Mouse (Mus musculus): ENCODE data around the gene 4930595D18Rik. TPM values are rescaled to one million over a fixed set of nuclear protein-coding genes. Genes with fewer than 3 reads are reported as not detected.

4930595D18Rik gene
- polyA plus RNA-seq, 1 experiment from 2014 or later: not detected

- ATAC-seq (ENCODE audit: low FRiP score, low TSS enrichment): peak; percentile 18; the same call in 1 of the 2 replicates
These were observed 21.8 kb downstream of the 4930595D18Rik start for GRCm38 (mm10) chr12:111162312-111163061.

GRCm38 (mm10) chr12:111161943-111162311 lies 22.4 kb downstream of the 4930595D18Rik start:
- no peaks in the 10 kb centered on the region for H3K36me3 ChIP-seq (ENCODE audit: control insufficient read depth, insufficient read depth, low read length)
- no peak overlapping the region for H3K9ac ChIP-seq (ENCODE audit: low read depth, low read length)
- H3K27ac ChIP-seq (ENCODE audit: low read depth, low read length): 0 out of 2 replicates have a peak overlapping the region, but pooled peaks have one; percentile 67
- no peak for ATAC-seq (ENCODE audit: low FRiP score, low TSS enrichment)
- H3K9me3 ChIP-seq (ENCODE audit: control insufficient read depth, low read length): no peaks in the 10 kb centered on the region
- H3K4me1 ChIP-seq (ENCODE audit: control insufficient read depth, insufficient read depth, low read length): peaks cover 14% of the 10 kb centered on the region
- H3K27me3 ChIP-seq (ENCODE audit: control insufficient read depth, insufficient read depth, low read length): no peaks in the 10 kb centered on the region
- H3K4me2 ChIP-seq (replicated peaks; ENCODE audit: low read depth, low read length): peak overlapping the region; percentile 40
- H3K4me3 ChIP-seq (ENCODE audit: low read length): peak overlapping the region; percentile 18; the same call in 1 of the 2 replicates
- WGBS: 30% methylated on average over 7 of the region's 7 CpGs

More at GRCm38 (mm10) chr12:111162312-111163061, 21.8 kb downstream of the 4930595D18Rik start:
- Histone ChIP-seq H3K4me3 (ENCODE audit: low read length) (peak overlapping the region; percentile 18; the same call in 1 of the 2 replicates), H3K4me1 (ENCODE audit: control insufficient read depth, insufficient read depth, low read length) (peaks cover 14% of the 10 kb centered on the region), H3K27me3 (ENCODE audit: control insufficient read depth, insufficient read depth, low read length) (no peaks in the 10 kb centered on the region), H3K4me2 (replicated peaks; ENCODE audit: low read depth, low read length) (peak overlapping the region; percentile 40), H3K36me3 (ENCODE audit: control insufficient read depth, insufficient read depth, low read length) (no peaks in the 10 kb centered on the region), H3K9me3 (ENCODE audit: control insufficient read depth, low read length) (no peaks in the 10 kb centered on the region), H3K27ac (ENCODE audit: low read depth, low read length) (peak overlapping the region; percentile 67), H3K9ac (ENCODE audit: low read depth, low read length) (peak overlapping the region; percentile 25; the same call in 1 of the 2 replicates)
- WGBS: 9% methylated on average over 16 of the region's 16 CpGs

GRCm38 (mm10) chr12:111160871-111161270 lies 23.4 kb downstream of the 4930595D18Rik start:
- no peak overlapping the region for H3K4me3 ChIP-seq (ENCODE audit: low read length)
- no peaks in the 10 kb centered on the region for H3K9me3 ChIP-seq (ENCODE audit: control insufficient read depth, low read length)
- no peak overlapping the region for H3K9ac ChIP-seq (ENCODE audit: low read depth, low read length)
- no peak for ATAC-seq (ENCODE audit: low FRiP score, low TSS enrichment)
- no peaks in the 10 kb centered on the region for H3K36me3 ChIP-seq (ENCODE audit: control insufficient read depth, insufficient read depth, low read length)
- H3K4me2 ChIP-seq (replicated peaks; ENCODE audit: low read depth, low read length): no peak overlapping the region
- 88% methylated on average over 10 of the region's 10 CpGs for WGBS
- no peaks in the 10 kb centered on the region for H3K27me3 ChIP-seq (ENCODE audit: control insufficient read depth, insufficient read depth, low read length)
- H3K27ac ChIP-seq (ENCODE audit: low read depth, low read length): no peak overlapping the region
- peaks cover 14% of the 10 kb centered on the region for H3K4me1 ChIP-seq (ENCODE audit: control insufficient read depth, insufficient read depth, low read length)

GRCm38 (mm10) chr12:111159659-111160428 lies 24.4 kb downstream of the 4930595D18Rik start:
- Histone ChIP-seq H3K36me3 (ENCODE audit: control insufficient read depth, insufficient read depth, low read length) (no peaks in the 10 kb centered on the region), H3K4me3 (ENCODE audit: low read length) (no peak overlapping the region), H3K27me3 (ENCODE audit: control insufficient read depth, insufficient read depth, low read length) (no peaks in the 10 kb centered on the region), H3K27ac (ENCODE audit: low read depth, low read length) (0 out of 2 replicates have a peak overlapping the region, but pooled peaks have one; percentile 17), H3K4me1 (ENCODE audit: control insufficient read depth, insufficient read depth, low read length) (peaks cover 14% of the 10 kb centered on the region), H3K9me3 (ENCODE audit: control insufficient read depth, low read length) (no peaks in the 10 kb centered on the region), H3K9ac (ENCODE audit: low read depth, low read length) (no peak overlapping the region), H3K4me2 (replicated peaks; ENCODE audit: low read depth, low read length) (no peak overlapping the region)
- WGBS: 51% methylated on average over 12 of the region's 12 CpGs
- ATAC-seq (ENCODE audit: low FRiP score, low TSS enrichment): no peak

GRCm38 (mm10) chr12:111155756-111156155 lies 28.5 kb downstream of the 4930595D18Rik start:
- H3K27ac ChIP-seq (ENCODE audit: low read depth, low read length): no peak overlapping the region
- H3K4me2 ChIP-seq (replicated peaks; ENCODE audit: low read depth, low read length): no peak overlapping the region
- WGBS: 100% methylated on average over 1 of the region's 1 CpGs
- no peak overlapping the region for H3K9ac ChIP-seq (ENCODE audit: low read depth, low read length)
- H3K4me3 ChIP-seq (ENCODE audit: low read length): no peak overlapping the region
- ATAC-seq (ENCODE audit: low FRiP score, low TSS enrichment): no peak
- H3K4me1 ChIP-seq (ENCODE audit: control insufficient read depth, insufficient read depth, low read length): peaks cover 7% of the 10 kb centered on the region
- no peaks in the 10 kb centered on the region for H3K27me3 ChIP-seq (ENCODE audit: control insufficient read depth, insufficient read depth, low read length)
- no peaks in the 10 kb centered on the region for H3K9me3 ChIP-seq (ENCODE audit: control insufficient read depth, low read length)
- no peaks in the 10 kb centered on the region for H3K36me3 ChIP-seq (ENCODE audit: control insufficient read depth, insufficient read depth, low read length)

- WGBS: 92% methylated on average over 6 of the region's 6 CpGs
- Histone ChIP-seq H3K4me2 (replicated peaks; ENCODE audit: low read depth, low read length) (no peak overlapping the region), H3K9ac (ENCODE audit: low read depth, low read length) (no peak overlapping the region), H3K27ac (ENCODE audit: low read depth, low read length) (no peak overlapping the region), H3K27me3 (ENCODE audit: control insufficient read depth, insufficient read depth, low read length) (no peaks in the 10 kb centered on the region), H3K36me3 (ENCODE audit: control insufficient read depth, insufficient read depth, low read length) (no peaks in the 10 kb centered on the region), H3K4me1 (ENCODE audit: control insufficient read depth, insufficient read depth, low read length) (peaks cover 4% of the 10 kb centered on the region), H3K4me3 (ENCODE audit: low read length) (no peak overlapping the region), H3K9me3 (ENCODE audit: control insufficient read depth, low read length) (no peaks in the 10 kb centered on the region)
- ATAC-seq (ENCODE audit: low FRiP score, low TSS enrichment): no peak
These were observed 29.6 kb downstream of the 4930595D18Rik start for GRCm38 (mm10) chr12:111154641-111155040.

- WGBS: 38% methylated on average over 5 of the region's 5 CpGs
- no peak for ATAC-seq (ENCODE audit: low FRiP score, low TSS enrichment)
- no peak overlapping the region for H3K9ac ChIP-seq (ENCODE audit: low read depth, low read length)
- H3K9me3 ChIP-seq (ENCODE audit: control insufficient read depth, low read length): no peaks in the 10 kb centered on the region
- H3K27ac ChIP-seq (ENCODE audit: low read depth, low read length): no peak overlapping the region
- H3K4me1 ChIP-seq (ENCODE audit: control insufficient read depth, insufficient read depth, low read length): peaks cover 5% of the 10 kb centered on the region; the same call in 1 of the 2 replicates
- H3K27me3 ChIP-seq (ENCODE audit: control insufficient read depth, insufficient read depth, low read length): no peaks in the 10 kb centered on the region
- no peak overlapping the region for H3K4me2 ChIP-seq (replicated peaks; ENCODE audit: low read depth, low read length)
- H3K36me3 ChIP-seq (ENCODE audit: control insufficient read depth, insufficient read depth, low read length): no peaks in the 10 kb centered on the region
- H3K4me3 ChIP-seq (ENCODE audit: low read length): no peak overlapping the region
These were observed 30.3 kb downstream of the 4930595D18Rik start for GRCm38 (mm10) chr12:111153946-111154345.

- no peak overlapping the region for H3K4me2 ChIP-seq (replicated peaks; ENCODE audit: low read depth, low read length)
- no peak for ATAC-seq (ENCODE audit: low FRiP score, low TSS enrichment)
These were observed 31.1 kb downstream of the 4930595D18Rik start for GRCm38 (mm10) chr12:111152981-111153710.

More at GRCm38 (mm10) chr12:111152981-111153710, 31.1 kb downstream of the 4930595D18Rik start:
- H3K27ac ChIP-seq (ENCODE audit: low read depth, low read length): no peak overlapping the region
- H3K4me1 ChIP-seq (ENCODE audit: control insufficient read depth, insufficient read depth, low read length): peaks cover 5% of the 10 kb centered on the region; the same call in 1 of the 2 replicates
- H3K9me3 ChIP-seq (ENCODE audit: control insufficient read depth, low read length): no peaks in the 10 kb centered on the region
- H3K4me3 ChIP-seq (ENCODE audit: low read length): no peak overlapping the region
- H3K9ac ChIP-seq (ENCODE audit: low read depth, low read length): no peak overlapping the region
- H3K27me3 ChIP-seq (ENCODE audit: control insufficient read depth, insufficient read depth, low read length): no peaks in the 10 kb centered on the region
- no peaks in the 10 kb centered on the region for H3K36me3 ChIP-seq (ENCODE audit: control insufficient read depth, insufficient read depth, low read length)
- WGBS: 66% methylated on average over 7 of the region's 7 CpGs
